Mouse (Mus musculus): ENCODE measurements around the gene Tbc1d21.

- no peak for TF ChIP-seq ETS1 (conservative IDR thresholded peaks at IDR 0.05; ENCODE audit: low read depth, low read length)
- no peak for TF ChIP-seq MXI1 (IDR thresholded peaks at IDR 0.05; ENCODE audit: low read depth, low read length)
- no peak for TF ChIP-seq EP300 (IDR thresholded peaks at IDR 0.05; ENCODE audit: low read length)
- no peak for TF ChIP-seq MAX (IDR thresholded peaks at IDR 0.05; ENCODE audit: low read length)
- no peak for TF ChIP-seq JUND (conservative IDR thresholded peaks at IDR 0.05; ENCODE audit: low read depth, low read length)
- no peak for TF ChIP-seq POLR2A (IDR thresholded peaks at IDR 0.05; ENCODE audit: low read depth, low read length)
- TF ChIP-seq ELF1 (IDR thresholded peaks at IDR 0.05; ENCODE audit: low read depth, low read length), result no peak
- no peak for TF ChIP-seq ZC3H11A (IDR thresholded peaks at IDR 0.05; ENCODE audit: low read depth, low read length)
- no peak for TF ChIP-seq USF1 (IDR thresholded peaks at IDR 0.05; ENCODE audit: low read depth, low read length)
- TF ChIP-seq TBP (conservative IDR thresholded peaks at IDR 0.05; ENCODE audit: low read depth, low read length), result no peak
These were observed 48.6 kb downstream of the Tbc1d21 start for GRCm38 (mm10) chr9:58321681-58322080.
